Mouse (Mus musculus): ENCODE measurements at regions not wholly inside any gene's neighbourhood (a gene's known extent, or its start where the extent isn't known, plus 50 kb on each side); places are given as distances from the start of the nearest gene placed in this dataset.
A peak's percentile ranks its signal among the peaks of the same experiment; 100 is the strongest.

DNA sequence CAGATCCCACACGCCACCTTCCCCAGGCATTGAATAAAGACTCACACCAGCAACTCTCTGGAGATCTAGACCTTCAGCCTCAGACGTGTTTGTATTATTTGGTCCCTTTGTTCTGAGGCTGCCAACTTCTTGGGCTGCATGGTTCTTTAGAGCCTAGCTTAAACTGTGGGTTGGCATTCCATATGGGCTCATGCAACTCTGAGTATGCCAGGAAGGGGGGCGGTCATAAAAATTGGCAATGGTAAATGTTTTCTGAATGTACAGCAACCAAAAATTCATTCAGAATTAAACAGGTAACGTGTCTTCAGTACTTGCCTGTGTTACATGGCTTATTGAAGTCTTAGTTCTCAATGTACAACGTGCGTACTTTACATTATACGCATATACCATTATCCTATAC lies 103.1 kb downstream of the Dusp6 start:
- DNase-seq (ENCODE audit: extremely low read depth, low read depth, low spot score), result no peak

- no peak for DNase-seq (ENCODE audit: extremely low read depth, low read depth, low spot score)
Observed at GRCm38 (mm10) chr10:99367757-99368156, 104.7 kb downstream of the Dusp6 start.

DNA sequence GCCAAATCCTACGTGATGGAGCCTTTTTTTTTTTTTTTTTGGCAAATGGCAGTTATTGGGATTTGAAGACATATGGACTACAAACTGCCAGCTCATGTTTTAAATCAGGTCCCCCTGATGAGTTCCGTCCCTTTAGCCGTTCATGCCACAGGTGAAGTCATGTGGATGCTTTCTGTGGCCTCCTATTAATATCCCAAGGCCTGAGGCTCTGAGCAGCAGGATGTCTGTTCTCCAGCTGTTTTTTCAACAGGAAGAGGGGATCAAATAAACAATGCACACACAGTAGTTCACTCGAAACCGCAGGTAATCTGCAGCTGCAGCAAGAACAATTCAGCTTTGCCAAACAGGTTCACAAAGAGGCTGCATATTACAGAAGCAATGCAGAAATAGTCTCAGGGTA lies 112.1 kb downstream of the Dusp6 start:
- DNase-seq (ENCODE audit: extremely low read depth, low read depth, low spot score), result no peak

DNA sequence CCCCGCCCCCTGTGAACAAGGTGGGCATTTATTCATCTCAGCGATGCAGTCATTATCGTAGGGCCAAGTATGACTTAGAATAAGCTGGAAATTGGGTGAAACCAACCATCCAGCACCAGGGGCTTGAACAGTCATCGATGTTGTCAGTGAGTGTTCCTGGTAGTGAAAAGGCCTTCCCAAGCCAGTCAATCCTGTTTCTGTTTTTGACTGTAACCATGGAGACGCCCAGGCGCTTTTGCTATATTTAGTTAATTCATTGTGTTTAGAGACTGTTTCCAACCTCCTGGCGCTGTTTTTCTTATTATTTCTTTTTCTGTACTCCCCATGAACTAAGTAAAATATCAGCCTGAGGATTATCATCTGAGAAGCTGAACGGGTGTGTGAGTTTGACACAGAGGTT lies 113.4 kb downstream of the Dusp6 start:
- DNase-seq (ENCODE audit: extremely low read depth, low read depth, low spot score), result no peak

DNA sequence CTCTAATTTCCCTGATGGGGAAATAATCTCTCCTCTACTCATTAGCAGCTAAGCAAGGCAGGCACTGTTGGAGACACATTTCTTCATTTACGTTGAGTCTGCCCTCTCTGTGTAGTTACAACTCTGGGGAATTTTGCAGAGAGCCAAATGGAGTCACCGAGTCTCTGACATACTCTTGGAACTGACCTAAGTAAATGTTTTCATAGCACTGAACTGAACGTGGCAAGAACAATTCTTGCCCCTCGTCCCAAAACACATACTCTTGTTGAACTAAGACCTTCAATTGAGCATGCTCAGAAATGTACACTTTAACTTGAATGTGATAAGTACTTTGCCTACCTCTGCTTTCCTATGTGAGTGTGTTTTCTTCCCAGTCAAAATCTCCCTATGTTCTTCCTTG lies 114.5 kb downstream of the Dusp6 start:
- no peak for DNase-seq (ENCODE audit: extremely low read depth, low read depth, low spot score)

DNA sequence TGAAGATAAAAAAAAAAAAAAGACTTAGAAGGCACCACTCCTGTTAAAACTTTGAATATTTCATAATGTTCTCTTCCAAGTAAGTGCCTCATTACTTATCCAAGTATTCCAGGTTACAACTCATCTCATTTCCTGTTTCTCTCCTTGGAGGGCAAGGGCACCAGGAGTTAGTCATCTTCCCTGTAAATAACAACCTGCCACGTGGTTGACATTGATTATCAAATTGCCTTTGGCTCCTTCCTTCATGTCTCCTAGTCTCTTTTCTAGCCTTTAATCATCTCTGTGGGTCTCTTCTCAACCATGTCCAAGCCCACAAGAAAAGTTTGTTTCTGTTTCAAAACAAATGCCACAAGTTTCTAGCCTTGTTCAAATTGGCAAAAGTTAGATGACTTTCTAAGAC lies 116.1 kb downstream of the Dusp6 start:
- no peak for DNase-seq (ENCODE audit: extremely low read depth, low read depth, low spot score)

GRCm38 (mm10) chr10:99380170-99380569 lies 117.1 kb downstream of the Dusp6 start:
- DNase-seq (ENCODE audit: extremely low read depth, low read depth, low spot score), result no peak

DNA sequence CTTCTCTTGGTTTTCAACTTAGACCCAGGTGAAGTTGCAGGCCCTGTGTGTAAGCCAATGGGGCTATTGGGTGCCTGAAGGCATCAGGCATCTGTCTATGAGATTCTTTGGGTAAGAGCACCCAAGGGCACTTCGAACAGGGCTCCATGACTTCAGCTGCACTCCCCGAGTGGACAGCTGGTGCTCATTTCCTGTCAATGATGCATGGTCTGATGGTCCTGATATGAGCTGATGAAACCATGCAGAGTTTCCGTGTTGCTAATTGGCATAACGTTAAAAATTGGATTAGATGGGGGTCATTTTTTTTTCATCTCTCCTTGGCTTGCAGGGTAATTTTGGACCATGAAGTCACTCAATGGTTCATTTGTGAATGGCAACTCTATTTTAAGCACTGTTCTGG lies 120.0 kb downstream of the Dusp6 start:
- DNase-seq (ENCODE audit: extremely low read depth, low read depth, low spot score), result no peak

DNA sequence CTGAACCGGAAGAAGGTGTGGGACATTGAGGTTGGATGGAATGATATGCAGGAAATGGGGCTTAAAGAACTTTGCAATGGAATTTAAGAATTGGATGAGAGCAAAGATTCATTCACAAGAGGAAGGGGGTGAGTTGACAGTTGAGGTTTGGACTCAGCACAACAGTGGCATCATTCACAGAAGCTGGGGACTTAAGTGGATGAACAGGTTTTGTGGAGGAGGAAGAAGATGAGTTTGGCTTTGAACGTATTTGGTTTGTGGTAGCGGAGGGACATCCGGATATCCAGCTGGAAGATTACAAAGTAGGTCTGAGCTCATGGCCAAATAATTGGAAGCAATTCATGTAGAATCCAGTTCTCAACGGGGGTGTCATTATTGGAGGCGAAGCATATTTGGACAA lies 121.3 kb downstream of the Dusp6 start:
- no peak for DNase-seq (ENCODE audit: extremely low read depth, low read depth, low spot score)

DNA sequence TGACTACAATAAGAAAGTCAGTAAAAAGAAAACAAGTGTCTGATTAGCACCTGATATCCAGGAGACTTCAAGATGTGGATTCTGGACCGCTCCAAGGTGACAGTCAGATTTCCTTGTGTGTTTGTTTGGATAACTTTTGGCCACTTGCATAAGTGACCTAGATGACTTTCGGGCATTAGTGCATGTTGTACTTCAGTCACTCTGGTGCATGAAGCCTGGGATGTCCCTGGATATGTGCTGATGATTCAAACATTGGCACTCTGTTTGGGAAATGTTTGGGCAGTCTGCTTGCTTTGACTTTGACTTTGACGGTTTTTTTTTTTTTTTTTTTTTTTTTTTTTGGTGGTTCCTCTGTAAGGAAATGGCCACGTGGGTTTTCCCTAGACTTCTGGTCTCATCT lies 121.8 kb downstream of the Dusp6 start:
- DNase-seq (ENCODE audit: extremely low read depth, low read depth, low spot score), result no peak

GRCm38 (mm10) chr10:99385854-99386253 lies 122.8 kb downstream of the Dusp6 start:
- DNase-seq (ENCODE audit: extremely low read depth, low read depth, low spot score), result no peak

GRCm38 (mm10) chr10:99388526-99388925 lies 125.5 kb downstream of the Dusp6 start:
- DNase-seq (ENCODE audit: extremely low read depth, low read depth, low spot score), result no peak

DNA sequence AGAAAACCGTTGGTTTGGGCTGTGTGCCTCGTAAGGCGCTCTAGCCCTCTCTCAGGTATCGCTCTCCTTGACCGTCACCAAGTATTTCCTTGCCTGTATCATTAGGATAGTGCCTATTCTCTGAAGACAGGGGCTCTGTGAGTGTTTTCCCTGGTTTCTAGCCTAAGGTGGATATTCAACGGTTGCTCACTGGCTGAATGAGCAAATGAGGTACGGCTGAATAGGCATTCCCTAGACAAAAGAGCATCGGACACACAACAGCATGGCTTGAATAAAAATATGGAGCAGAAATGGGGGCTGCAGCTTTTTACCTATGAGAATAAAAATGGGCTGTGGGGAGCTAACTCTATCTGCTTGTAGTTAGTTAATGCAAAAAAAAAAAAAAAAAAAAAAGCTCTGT lies 126.0 kb downstream of the Dusp6 start:
- no peak for DNase-seq (ENCODE audit: extremely low read depth, low read depth, low spot score)

GRCm38 (mm10) chr10:99390609-99391183 lies 127.7 kb downstream of the Dusp6 start:
- DNase-seq (ENCODE audit: extremely low read depth, low read depth, low spot score), result no peak

DNA sequence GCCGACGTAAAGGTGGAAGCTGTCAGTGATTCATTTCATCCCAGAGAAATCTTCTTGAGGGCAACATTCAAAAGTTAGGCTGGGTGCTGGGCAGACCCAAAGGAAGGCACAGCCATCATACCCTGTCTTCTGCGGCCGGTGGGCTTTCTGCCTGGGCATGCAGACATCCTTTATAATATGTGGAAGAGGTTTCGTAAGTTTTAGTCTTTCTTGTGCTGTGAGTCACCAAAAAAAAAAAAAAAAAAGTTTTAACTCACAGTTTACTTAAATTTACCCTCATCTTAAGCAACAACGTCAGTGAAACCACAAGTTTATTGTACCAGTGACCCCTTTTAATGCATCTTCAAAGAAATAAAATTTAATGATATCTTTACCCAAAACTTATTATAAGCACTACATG lies 128.7 kb downstream of the Dusp6 start:
- no peak for DNase-seq (ENCODE audit: extremely low read depth, low read depth, low spot score)

DNA sequence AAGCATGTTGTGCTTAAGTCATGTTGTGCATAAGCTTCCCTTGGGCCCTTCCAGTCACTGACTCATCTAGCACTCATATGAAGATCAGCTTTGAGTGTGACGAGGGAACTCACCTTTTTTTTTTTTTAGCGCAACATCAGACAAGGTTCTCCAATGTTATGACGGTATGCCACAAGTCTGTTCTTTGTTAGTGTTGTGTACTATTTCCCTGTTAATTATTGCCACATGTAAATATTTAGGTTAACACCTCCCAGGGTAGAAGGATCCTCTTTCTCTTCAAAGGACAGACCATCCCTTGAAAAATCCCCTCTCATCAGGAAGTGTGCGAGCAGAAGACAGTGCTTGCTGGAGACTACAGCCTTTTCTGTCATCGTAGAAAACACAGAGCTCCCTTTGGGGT lies 129.9 kb downstream of the Dusp6 start:
- DNase-seq (ENCODE audit: extremely low read depth, low read depth, low spot score), result no peak

GRCm38 (mm10) chr10:99393523-99393922 lies 130.5 kb downstream of the Dusp6 start:
- DNase-seq (ENCODE audit: extremely low read depth, low read depth, low spot score), result no peak

GRCm38 (mm10) chr10:99395411-99395810 lies 132.4 kb downstream of the Dusp6 start:
- no peak for DNase-seq (ENCODE audit: extremely low read depth, low read depth, low spot score)

GRCm38 (mm10) chr10:99396630-99397029 lies 133.6 kb downstream of the Dusp6 start:
- peak; percentile 85 for DNase-seq (ENCODE audit: extremely low read depth, low read depth, low spot score)

- no peak for DNase-seq (ENCODE audit: extremely low read depth, low read depth, low spot score)
Observed at GRCm38 (mm10) chr10:99400076-99400475, 137.0 kb downstream of the Dusp6 start.

- DNase-seq (ENCODE audit: extremely low read depth, low read depth, low spot score), result no peak
Observed at GRCm38 (mm10) chr10:99406764-99407163, 143.7 kb downstream of the Dusp6 start.

DNA sequence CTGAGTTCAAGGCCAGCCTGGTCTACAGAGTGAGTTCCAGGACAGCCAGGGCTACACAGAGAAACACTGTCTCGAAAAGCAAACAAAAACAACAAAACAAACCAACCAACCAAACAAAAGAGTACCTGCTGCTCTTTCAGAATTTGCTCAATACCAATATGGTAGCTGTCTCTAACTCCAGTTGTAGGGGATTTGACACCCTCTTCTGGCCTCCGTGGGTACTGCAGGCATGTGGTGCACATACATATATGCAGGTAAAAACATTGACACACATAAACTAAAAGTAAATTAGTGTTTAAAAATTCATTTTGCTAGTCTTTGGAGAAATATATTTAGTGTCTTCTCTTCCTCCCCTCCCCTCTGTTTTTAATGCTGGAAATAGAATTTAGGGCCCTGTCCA lies 145.8 kb downstream of the Dusp6 start:
- no peak for DNase-seq (ENCODE audit: extremely low read depth, low read depth, low spot score)

- DNase-seq (ENCODE audit: extremely low read depth, low read depth, low spot score), result no peak
Observed at GRCm38 (mm10) chr10:99409744-99410143, 146.7 kb downstream of the Dusp6 start.

- DNase-seq (ENCODE audit: extremely low read depth, low read depth, low spot score), result no peak
Observed at GRCm38 (mm10) chr10:99410754-99411153, 147.7 kb downstream of the Dusp6 start.

Data from fat pad, adult 2 months (tissue).